Mouse (Mus musculus) large intestine, adult 2 months (tissue): ENCODE measurements around the gene Rprd1b. TPM values are rescaled to one million over a fixed set of nuclear protein-coding genes. Genes with fewer than 3 reads are reported as not detected.

Experiments used
- DNase-seq: peaks from one replicate; pipeline ENCODE4 v3.0.0-alpha.2; 2012; ENCODE audit warnings: low read depth, low spot score
- WGBS: fragments of 180-500 bp; shearing (Covaris S2); methylation state at CpG from one replicate; pipeline ENCODE4 v1.1.7; 2018; 5-methylcytosine and 5-hydroxymethylcytosine counted together
- polyA plus RNA-seq: library from polyadenylated mRNA; depleted of rRNA; stranded (reverse); fragments of >200 nt; gene quantifications from 2 replicates; pipeline ENCODE4 v1.2.3, GENCODE M21; 2012

Gene Rprd1b
- polyA plus RNA-seq, 1 experiment, result 16.9 TPM

DNA sequence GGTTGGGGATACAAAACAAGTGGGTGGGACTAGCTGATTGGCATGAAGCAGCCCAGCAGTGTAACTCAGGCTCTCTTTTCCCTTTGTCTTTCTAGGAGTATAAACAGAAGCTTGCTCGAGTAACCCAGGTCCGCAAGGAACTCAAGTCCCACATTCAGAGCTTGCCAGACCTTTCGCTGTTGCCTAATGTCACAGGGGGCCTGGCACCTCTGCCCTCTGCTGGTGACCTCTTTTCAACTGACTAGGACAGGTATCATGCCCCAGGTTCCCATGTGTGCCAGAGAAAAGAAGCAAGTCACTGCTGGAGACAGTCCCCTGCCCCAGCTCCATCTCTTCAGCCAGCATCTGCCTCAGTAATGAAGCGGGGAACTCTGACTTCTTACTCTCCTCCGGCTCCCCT lies 46.5 kb downstream of the Rprd1b start:
- DNase-seq, result no peak
- 87% methylated on average over 5 of the region's 5 CpGs for WGBS

DNA sequence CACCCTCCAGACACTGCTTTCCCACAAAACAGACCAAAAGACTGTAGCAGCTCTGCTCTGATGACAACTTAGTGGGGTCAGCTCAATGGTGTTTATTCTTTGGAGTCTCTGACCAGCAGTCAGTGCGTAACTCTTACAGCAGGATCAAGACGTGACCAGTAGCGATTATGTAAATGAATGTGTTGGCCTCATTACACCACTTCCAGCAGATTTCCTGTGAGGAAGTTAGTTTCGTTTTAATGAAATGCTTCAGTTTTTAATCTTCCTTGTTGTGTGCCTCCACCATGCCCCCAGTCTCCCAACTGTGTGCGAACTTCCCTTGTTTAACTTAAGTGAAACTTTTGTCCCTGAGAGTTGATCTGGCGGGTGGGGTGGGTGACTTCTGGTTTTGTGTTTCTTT lies 48.4 kb downstream of the Rprd1b start:
- DNase-seq, result no peak
- WGBS, result 80% methylated on average over 6 of the region's 6 CpGs

DNA sequence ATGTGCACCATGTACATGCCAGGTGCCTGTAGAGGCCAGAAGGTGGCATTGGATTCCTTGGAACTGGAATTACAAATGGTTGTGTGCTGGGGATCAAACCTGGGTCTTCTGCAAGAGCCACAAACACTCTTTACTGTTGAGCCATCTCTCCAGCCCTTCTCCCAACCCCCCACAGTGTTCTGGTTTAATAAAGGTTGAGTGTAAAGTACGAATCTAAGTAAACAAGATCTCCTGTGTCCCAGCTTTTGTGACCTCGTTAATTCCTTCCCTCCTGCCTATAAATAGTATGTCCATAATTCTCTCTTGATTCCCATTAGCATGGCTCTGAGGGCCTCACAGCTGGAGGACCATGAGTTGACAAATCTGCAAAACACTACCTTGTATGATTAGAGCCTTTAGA lies 49.7 kb downstream of the Rprd1b start:
- 23% methylated on average over 2 of the region's 2 CpGs for WGBS
- DNase-seq, result no peak

DNA sequence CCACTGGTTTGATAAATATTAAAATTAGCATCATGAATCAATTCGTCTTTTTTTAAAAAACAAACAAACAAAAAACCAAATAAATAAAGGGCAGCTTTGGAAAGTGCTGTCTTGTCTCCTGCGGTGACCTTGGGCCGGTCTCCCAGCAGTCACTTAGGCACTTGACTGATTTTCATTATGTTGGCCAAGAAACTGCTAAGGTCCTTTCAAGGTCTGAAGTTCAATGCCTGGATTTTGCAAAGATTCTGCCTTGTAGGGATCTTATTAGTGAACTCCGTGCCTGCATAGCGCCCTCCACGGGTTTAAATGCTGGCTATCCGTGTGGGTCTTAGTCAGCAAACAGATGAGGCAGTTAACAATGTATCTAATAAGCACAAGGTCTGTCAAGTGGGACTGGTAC lies 50.7 kb downstream of the Rprd1b start:
- no peak for DNase-seq
- WGBS, result 78% methylated on average over 7 of the region's 7 CpGs

DNA sequence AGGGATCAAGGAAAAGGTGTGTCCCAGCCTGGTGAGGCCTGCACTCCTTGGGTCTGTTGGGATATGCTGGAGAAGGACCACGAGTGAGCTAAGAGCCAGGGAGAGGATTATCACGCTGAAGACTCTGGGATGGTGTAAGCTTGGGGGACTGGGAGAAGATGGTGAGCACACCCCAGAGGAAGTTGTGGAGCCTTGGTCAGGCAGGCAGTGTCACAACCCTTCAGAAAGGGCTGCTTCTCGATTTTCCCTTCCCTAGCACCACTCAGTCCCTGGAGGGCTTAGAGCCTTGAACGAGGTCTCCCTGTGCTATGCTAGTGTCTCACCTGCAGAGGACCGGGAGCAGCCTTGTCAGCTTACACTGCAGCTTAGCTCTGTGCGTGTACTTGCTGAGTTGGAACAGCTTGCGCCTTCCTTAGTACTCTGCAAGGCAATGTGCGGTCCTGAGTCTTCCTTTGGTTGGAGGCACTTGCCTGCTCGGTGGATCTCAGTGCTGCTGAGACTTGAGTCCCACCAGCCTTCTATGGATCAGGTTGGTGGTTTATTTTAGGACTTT lies 51.6 kb downstream of the Rprd1b start:
- no peak for DNase-seq
- 39% methylated on average over 9 of the region's 9 CpGs for WGBS

DNA sequence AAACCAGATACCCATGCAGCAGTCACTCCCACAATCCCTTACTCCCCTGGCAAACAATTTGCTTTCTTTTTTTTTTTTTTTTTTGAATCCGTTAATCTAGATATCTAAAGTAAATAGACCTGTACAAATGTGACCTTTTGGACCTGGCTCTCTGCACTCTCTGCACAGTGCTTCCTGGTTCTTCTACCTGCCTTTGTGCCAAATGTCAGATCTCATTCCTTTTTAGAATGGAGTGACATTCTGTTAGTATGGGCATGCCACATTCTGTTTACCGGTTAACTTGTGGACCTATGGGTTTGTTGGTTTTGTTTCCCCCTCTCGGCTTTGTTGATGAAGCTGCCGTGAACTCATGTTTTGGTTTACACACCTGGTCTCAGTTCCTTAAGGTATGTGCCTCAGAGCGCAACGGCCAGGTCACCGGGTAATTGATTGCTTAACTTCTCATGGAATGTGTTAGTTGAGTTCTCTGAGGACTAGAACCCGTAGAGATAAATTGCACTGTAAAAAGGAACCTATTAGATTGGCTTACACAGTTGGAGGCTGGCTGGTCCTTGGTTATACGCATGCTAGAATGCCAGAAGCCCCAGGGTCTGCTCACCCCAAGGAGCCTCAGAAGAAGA lies 52.4 kb downstream of the Rprd1b start:
- WGBS, result 31% methylated on average over 9 of the region's 9 CpGs

DNA sequence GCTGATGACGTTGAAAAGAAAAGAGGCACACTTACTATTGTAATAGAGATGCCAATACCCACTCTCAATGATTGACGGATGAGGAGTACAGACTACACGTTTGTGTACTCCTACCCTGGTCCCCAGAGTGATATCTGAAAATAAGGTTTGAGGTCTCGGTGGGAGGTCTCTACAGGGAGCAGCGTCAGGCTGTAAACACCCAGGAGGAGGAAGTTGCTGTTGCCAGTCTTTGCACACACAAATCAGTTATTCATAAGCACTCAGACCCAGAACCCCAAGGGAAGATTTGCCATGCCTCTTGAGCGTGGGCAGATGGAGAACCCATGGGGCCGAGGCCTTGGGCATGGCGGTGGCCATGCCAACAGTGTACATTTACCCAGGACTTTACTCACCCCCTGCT lies 56.2 kb downstream of the Rprd1b start:
- WGBS, result 70% methylated on average over 8 of the region's 8 CpGs
- no peak for DNase-seq

More for the DNA sequence above, 52.4 kb downstream of the Rprd1b start:
- no peak for DNase-seq

DNA sequence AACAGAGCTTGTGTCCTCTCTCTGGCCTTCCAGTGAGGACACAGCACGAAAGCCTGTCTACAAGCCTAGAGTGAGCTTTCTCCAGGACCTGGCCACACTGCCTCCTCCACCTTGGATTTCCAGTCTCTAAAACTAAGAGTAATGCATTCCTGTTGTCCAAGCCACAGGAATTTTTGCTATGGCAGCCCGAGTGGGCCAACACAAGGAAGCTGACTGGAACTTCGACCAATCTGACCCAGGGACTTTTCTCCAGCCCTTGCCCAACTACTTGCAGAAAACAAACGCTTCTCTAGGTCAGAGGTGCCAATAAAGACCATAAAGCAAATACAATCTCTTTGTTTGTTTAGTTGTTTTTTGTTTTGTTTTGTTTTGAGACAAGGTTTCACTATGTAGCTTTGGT lies 61.8 kb downstream of the Rprd1b start:
- no peak for DNase-seq
- WGBS, result 45% methylated on average over 4 of the region's 4 CpGs

DNA sequence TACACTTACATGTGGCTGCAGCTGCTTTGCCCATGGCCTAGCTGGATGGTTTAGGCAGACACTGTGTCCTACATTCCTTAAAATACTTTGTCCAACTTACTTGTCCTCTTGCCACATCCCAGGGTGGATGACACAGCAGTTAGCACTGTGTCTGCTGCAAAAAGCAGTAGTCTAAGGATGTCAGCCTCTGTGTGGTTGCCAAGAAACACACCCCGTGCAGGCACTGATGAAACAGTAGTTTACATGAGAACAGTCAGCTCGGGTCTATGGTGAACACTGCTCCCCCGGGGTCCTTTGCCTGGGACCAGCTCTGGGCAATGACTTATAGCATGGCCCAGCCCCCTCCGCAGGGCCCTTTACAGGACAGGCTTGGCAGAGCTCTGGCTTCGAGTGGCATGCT lies 65.0 kb downstream of the Rprd1b start:
- no peak for DNase-seq
- 34% methylated on average over 5 of the region's 5 CpGs for WGBS

DNA sequence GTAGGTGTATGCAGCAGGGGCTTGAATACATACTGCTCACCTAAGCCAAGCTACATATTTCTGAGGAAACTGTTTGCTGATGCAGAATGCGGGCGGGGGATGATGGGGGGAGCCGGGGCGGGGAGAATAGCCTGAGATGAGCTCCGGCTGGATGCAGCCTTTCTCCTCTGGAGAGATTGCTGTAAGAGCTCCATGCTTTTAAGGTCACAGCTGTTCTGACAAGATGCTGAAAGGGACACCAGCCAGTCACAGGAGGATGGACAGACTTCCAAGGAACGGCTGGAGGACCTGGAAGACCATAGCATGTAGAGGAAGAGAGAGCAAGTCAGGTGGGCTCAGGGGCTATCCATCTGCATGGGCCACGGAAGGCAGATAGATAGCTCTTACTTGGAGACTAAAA lies 66.0 kb downstream of the Rprd1b start:
- DNase-seq, result no peak
- WGBS, result 58% methylated on average over 7 of the region's 7 CpGs

DNA sequence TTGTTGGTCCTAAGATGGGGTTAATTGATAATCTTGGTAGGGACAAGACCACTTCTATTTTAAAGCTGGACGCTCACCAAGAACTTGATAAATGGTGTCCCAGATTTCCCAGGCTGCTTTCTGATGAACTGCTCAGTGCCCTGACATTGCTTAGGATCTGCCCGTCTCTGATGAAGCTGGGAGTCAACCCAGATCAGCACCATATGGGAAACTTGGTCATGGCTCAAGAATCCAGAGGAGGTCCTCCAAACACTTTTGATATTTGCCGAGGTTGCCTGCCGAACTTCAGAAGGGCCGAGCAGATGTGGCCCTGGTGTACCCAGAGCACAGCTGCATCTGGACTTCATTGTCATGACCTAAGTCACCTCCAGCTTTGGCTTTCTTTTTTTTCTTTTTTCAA lies 66.5 kb downstream of the Rprd1b start:
- no peak for DNase-seq
- WGBS, result 79% methylated on average over 5 of the region's 5 CpGs

DNA sequence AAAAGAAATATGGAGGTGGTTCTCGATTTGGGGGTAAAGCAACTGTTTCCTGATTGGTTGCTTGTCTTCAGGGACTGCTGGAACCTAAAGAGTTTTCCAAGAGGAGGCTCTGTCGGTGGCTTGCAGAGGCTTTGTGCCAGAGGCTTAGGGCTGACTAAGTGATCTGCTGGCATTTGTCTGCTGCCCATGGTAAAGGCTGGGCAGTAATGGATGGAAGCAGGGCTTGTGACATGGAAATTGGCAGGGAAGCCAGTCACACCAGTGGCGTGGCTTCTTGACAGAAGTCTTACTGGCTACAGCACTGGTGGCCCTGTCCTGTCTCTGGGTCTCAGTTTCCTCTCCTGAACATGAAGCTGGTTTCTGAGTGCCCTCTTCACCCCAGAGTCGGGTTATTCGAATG lies 68.8 kb downstream of the Rprd1b start:
- WGBS, result 81% methylated on average over 5 of the region's 5 CpGs
- no peak for DNase-seq

DNA sequence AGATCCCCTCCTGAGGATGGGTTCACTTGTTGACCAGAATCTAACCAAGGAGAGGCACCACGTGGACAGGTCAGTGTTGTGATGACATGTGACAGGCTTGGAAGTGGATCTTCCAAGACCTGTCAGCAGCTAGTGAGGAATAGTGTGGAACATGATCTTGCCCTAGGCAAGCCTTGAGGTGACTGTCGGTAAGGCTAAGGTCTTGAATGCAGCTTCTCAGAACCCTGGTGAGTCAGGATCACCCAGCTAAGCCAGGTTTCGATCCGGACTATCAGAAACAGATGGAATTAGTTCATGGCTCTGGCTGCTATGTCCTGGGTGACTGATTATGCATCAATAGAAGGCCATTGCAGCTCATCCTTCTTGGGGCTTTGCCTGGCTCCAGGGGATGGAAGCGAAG lies 70.4 kb downstream of the Rprd1b start:
- WGBS, result 92% methylated on average over 5 of the region's 5 CpGs
- no peak for DNase-seq

DNA sequence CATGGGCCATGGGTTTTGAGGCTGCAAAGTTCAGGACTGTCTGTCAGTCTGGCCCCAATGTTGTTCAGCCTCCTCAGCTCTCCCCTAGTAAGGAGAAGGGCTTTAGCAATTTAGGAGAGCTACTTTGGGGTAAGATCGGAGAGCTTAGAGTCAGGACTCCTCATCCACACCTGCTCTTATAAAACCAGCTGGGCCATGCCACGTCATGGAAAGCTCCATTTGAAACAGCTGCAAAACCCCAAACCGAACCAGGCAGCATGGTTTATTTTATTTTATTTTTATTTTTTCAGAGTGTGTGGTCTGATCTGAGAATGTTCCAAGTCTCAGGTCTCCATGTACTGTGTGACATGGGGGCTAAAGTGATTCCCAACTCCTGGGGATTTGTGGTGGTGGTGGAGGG lies 71.2 kb downstream of the Rprd1b start:
- WGBS, result 81% methylated on average over 3 of the region's 3 CpGs
- DNase-seq, result no peak

DNA sequence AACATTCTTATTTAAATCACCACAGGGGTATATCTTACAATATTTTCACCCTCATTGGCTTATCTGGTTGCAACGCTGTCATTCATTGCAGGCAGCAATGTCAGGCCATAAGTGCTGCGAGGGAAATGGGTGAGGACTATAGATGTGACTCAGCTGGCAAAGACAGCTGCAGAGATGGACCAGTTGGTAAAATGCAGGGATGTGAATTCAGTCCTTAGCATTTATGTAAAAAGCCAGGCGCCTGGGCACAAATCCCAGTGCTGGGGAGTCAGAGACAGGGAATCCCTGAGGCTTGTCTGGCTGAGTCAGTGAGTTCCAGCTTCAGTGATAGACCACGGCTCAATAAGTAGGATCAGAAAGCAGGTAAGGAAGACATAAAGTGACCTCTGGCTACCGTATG lies 73.5 kb downstream of the Rprd1b start:
- 79% methylated on average over 5 of the region's 5 CpGs for WGBS
- no peak for DNase-seq

DNA sequence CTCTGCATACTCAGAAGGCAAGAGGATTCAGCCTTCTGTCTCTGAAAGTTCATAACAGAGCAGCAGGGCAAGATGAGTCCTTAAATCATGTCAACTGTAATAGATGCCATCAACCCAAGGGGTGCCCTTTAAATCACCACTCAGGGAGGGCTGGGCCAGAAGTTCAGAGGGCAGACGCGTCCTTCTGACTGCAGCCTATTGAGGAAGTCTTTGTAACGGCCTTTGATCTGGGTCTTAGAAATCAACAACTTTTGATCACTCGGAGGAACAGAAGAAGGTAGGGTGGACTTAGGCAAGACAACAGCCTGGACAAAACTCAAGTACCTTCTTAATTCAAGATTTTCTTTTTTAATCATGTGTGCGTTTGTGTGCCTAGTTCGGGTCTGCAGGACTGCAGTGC lies 76.7 kb downstream of the Rprd1b start:
- DNase-seq, result no peak
- 63% methylated on average over 6 of the region's 6 CpGs for WGBS

DNA sequence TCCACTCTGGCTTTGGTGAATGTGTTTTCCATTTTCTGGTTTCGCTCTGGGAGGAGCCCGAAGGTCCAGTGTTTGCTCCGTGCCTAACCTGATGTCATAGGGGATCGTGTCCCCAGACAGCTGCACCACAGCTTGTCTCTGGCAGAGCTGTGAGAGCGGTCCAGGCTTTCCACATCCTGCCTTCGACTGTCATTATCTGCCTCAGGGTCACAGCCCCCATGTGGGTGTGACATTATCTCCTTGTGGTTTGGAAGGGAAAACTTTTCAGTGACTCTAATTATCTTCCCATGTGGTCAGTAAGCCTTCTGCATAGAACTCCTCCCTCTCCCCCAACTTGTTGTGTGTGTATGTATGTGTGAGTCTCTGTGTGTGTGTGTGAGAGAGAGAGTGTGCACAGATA lies 77.3 kb downstream of the Rprd1b start:
- no peak for DNase-seq
- WGBS, result 79% methylated on average over 6 of the region's 6 CpGs

DNA sequence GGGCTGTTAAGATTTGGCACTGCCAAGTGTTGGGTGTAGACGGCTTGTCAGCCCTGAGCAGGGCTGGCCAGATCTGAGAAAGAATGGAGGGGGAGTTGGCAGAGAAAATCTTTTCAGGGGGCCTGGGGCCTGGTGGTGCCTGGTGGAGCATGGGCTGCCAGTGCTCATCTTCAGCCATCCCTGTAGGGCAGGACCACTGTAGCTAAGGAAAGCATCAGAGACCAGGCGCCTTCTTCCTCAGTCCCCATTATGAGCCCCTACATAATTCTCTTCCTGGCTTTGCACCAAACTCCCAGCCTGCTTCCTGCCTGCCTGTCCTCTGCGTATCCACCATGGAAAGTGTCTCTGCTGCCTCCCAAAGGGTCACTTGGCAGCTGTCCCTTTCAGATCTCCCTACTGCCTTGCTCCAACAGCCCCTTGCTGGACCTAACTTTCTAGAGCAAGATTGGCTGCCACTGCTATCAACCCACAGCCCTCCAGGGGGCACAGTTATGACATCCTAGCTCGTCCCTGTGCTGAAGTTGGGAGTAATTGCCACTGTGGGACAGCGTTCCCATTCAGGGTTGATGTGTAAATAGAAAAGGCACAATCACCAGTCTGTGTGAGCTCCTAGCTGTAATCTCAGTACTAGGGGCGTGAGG lies 78.8 kb downstream of the Rprd1b start:
- WGBS, result 33% methylated on average over 6 of the region's 6 CpGs
- no peak for DNase-seq

DNA sequence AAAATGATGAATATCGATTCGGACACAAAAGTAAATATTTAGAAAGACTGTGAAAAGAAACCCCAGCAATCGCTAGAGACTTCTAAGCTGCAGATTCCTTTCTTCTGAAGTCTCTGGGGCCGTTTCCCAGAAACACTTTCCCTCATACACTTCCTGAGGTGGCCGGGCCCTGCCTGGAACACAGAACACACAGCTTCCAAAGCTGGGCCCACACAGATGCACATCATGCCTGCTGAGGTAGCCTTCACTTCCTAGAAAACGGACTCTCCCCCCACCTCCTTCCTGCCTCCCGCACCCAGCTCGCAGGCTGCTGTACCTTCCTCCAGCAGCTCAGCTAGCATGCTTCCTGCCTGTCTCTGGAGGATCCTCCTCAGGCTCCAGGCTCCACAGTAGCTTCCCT lies 81.2 kb downstream of the Rprd1b start:
- DNase-seq, result no peak
- WGBS, result 13% methylated on average over 8 of the region's 8 CpGs

DNA sequence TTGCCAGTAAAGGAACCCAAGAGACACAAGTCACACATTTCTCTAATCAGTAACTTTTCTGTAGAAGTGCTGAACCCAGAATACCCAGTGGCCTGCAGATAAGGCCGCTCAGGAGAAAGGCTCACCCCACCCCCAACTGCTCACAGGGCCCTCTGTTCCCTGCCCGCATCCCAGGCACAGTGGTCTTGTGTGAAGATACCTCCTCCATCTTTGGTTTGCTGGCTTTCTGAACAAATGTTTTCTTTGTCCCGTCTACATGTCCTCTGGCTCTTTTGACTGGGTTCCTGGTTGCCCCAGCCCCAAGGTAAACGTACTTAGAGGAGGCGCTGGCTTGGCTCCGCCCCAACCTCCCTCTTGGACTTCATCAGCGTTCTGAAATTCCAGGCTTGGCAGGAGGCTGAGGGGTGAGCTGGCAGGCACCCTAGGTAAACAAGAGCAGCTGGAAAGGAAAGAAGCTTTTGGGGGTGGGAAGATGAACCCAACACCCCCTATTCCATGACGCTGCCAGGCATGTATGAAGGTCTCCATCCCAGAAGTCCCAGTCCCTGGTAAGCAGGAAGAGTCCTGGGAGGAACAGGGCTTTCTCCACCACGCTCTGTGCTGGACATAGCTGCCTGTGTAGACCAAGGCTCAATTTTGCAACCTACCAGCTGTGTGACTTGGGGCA lies 85.4 kb downstream of the Rprd1b start:
- peak; percentile 67 for DNase-seq
- 16% methylated on average over 9 of the region's 9 CpGs for WGBS

DNA sequence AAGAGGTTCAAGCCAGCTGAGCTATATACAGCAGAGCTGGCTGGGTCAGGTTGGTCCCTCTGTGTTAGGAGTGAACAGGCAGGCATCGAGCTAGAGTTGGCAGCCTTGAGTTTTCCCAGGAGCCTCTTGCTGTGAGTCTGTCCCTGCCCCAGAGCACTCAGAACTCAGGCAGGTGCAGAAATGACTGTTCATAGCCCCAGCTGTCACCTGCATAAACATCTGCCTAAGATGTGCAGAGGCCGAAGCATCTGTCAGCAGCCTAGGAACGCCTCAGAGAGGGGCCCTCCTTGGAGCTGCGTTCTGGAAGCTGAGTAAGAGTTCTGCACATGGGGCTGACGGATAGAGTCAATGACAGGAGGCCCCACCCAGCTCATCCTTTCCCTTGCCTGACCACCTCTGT lies 86.6 kb downstream of the Rprd1b start:
- no peak for DNase-seq
- WGBS, result 21% methylated on average over 5 of the region's 5 CpGs
